Mouse (Mus musculus) midbrain, embryonic 15.5 days (tissue): ENCODE measurements around the gene Erlin1. TPM values are rescaled to one million over a fixed set of nuclear protein-coding genes. Genes with fewer than 3 reads are reported as not detected.

Experiments used
- ATAC-seq: fragments of 200-750 bp; cut with Nextera tagmentation; replicated peaks from 2 replicates; pipeline ENCODE4 v1.8.0; 2017; ENCODE audit warnings: moderate TSS enrichment
- H3K27ac ChIP-seq: fragments of 300-500 bp; sonication (generic); 2 replicates; pipeline ENCODE4 v1.5.1; 2015; ENCODE audit warnings: mild to moderate bottlenecking, inconsistent platforms
- H3K27me3 ChIP-seq: fragments of 300-500 bp; sonication (generic); replicated peaks from 2 replicates; pipeline ENCODE4 v1.6.1; 2015; ENCODE audit warnings: inconsistent platforms
- H3K36me3 ChIP-seq: fragments of 300-500 bp; sonication (generic); replicated peaks from 2 replicates; pipeline ENCODE4 v1.6.1; 2015; ENCODE audit warnings: inconsistent platforms
- H3K4me1 ChIP-seq: fragments of 300-500 bp; sonication (generic); 2 replicates; pipeline ENCODE4 v1.6.1; 2015; ENCODE audit warnings: inconsistent platforms
- H3K4me2 ChIP-seq: fragments of 300-500 bp; sonication (generic); 2 replicates; pipeline ENCODE4 v1.6.1; 2015; ENCODE audit warnings: inconsistent platforms, mild to moderate bottlenecking, moderate library complexity
- H3K4me3 ChIP-seq: fragments of 300-500 bp; sonication (generic); 2 replicates; pipeline ENCODE4 v1.5.1; 2015; ENCODE audit warnings: mild to moderate bottlenecking, inconsistent platforms
- H3K9ac ChIP-seq: fragments of 300-500 bp; sonication (generic); 2 replicates; pipeline ENCODE4 v1.6.1; 2015; ENCODE audit warnings: mild to moderate bottlenecking, inconsistent platforms
- H3K9me3 ChIP-seq: fragments of 300-500 bp; sonication (generic); 2 replicates; pipeline ENCODE4 v1.6.1; 2016; ENCODE audit warnings: inconsistent platforms
- WGBS: fragments of 180-500 bp; shearing (Covaris S2); methylation state at CpG from one replicate; pipeline ENCODE4 v1.1.7; 2015; ENCODE audit warnings: mixed read lengths; 5-methylcytosine and 5-hydroxymethylcytosine counted together
- polyA plus RNA-seq: library from polyadenylated mRNA; unstranded; fragments of >200 nt; fragmentation: Nextera tagmentation; extraction: Ambion mirVana; gene quantifications from 2 replicates; pipeline ENCODE4 v1.2.1, GENCODE M21; 2015

Erlin1 gene
- polyA plus RNA-seq: 22.6 and 23.3 TPM in 2 replicates

- Histone ChIP-seq H3K4me1 (peaks cover 23% of the 10 kb centered on the region), H3K27me3 (no peaks in the 10 kb centered on the region), H3K4me3 (peak within 1 kb of the TSS; percentile 96), H3K9me3 (no peaks in the 10 kb centered on the region), H3K4me2 (peak within 1 kb of the TSS; percentile 89), H3K27ac (peak within 1 kb of the TSS; percentile 83), H3K9ac (peak within 1 kb of the TSS; percentile 81), H3K36me3 (no peaks in the 10 kb centered on the region)
- ATAC-seq: peak; percentile 96
- WGBS: under 1% methylated on average over 75 of the region's 75 CpGs
These were observed at the start of gene Erlin1 for GRCm38 (mm10) chr19:44069121-44069913. TSS of gene Erlin1 (minus strand) at chr19:44069785.

- Histone ChIP-seq H3K9ac (no peak overlapping the region), H3K27me3 (no peaks in the 10 kb centered on the region), H3K4me1 (no peaks in the 10 kb centered on the region), H3K4me3 (no peak overlapping the region), H3K36me3 (peaks cover 57% of the 10 kb centered on the region), H3K9me3 (no peaks in the 10 kb centered on the region), H3K4me2 (no peak overlapping the region), H3K27ac (no peak overlapping the region)
- ATAC-seq: no peak
These were observed 48.2 kb upstream of the Erlin1 start for GRCm38 (mm10) chr19:44117793-44118192.

DNA sequence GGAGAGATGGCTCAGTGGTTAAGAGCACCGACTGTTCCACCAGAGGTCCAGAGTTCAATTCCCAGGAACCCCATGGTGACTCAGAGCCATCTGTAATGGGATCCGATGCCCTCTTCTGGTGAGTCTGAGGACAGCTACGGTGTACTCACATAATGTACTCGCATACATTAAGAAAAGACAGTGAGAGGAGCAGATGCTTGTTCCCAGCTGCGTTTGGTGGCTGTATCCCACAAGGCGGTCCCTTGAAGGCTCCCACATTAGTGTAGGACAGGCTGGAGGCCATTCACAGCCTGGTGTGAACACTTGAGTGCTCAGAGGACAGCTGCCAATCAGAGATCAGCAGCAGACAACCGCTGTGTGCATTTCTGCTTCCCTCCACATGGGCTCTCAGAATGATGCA, 42.1 kb upstream of the Erlin1 start:
- H3K36me3 ChIP-seq: peaks cover 41% of the 10 kb centered on the region
- no peak overlapping the region for H3K4me2 ChIP-seq
- ATAC-seq: no peak
- peaks cover 6% of the 10 kb centered on the region for H3K4me1 ChIP-seq
- H3K4me3 ChIP-seq: no peak overlapping the region
- H3K27me3 ChIP-seq: no peaks in the 10 kb centered on the region
- no peaks in the 10 kb centered on the region for H3K9me3 ChIP-seq
- no peak overlapping the region for H3K9ac ChIP-seq
- H3K27ac ChIP-seq: no peak overlapping the region
- WGBS: 48% methylated on average over 7 of the region's 7 CpGs

- Histone ChIP-seq H3K9ac (no peak overlapping the region), H3K9me3 (no peaks in the 10 kb centered on the region), H3K4me3 (no peak overlapping the region), H3K36me3 (peaks cover 37% of the 10 kb centered on the region), H3K27ac (no peak overlapping the region), H3K4me2 (no peak overlapping the region), H3K4me1 (peaks cover 20% of the 10 kb centered on the region), H3K27me3 (no peaks in the 10 kb centered on the region)
- ATAC-seq: no peak
- 91% methylated on average over 9 of the region's 9 CpGs for WGBS
These were observed 40.8 kb upstream of the Erlin1 start for GRCm38 (mm10) chr19:44110356-44110755.

DNA sequence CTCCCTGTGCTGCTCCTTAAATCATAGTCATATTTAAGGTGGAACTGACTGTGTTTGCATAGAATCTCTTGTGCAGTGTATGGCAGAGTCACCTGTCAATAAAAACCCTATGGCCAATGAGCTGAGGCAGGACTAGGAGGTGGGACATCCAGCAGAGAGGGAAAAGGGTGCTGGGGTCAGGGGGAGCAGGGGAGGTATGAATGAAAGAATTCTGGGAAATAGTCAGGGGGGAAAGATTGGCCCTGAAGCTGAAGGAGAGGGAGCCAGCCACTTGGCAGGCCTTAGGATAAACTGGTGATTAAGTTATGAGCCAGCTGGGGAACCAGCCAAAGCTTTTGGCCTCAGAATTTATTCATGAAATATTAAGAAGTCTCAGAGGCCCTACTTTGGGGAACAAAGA, 39.4 kb upstream of the Erlin1 start:
- ATAC-seq: no peak
- Histone ChIP-seq H3K9me3 (no peaks in the 10 kb centered on the region), H3K4me1 (peaks cover 27% of the 10 kb centered on the region), H3K9ac (no peak overlapping the region), H3K36me3 (peaks cover 25% of the 10 kb centered on the region), H3K27ac (no peak overlapping the region), H3K4me2 (no peak overlapping the region), H3K27me3 (no peaks in the 10 kb centered on the region), H3K4me3 (no peak overlapping the region)

- Histone ChIP-seq H3K27ac (peak overlapping the region; percentile 80), H3K4me3 (peak overlapping the region; percentile 89), H3K36me3 (peaks cover 19% of the 10 kb centered on the region), H3K4me1 (peaks cover 27% of the 10 kb centered on the region), H3K9me3 (no peaks in the 10 kb centered on the region), H3K4me2 (peak overlapping the region; percentile 65), H3K27me3 (no peaks in the 10 kb centered on the region), H3K9ac (peak overlapping the region; percentile 98)
- 29% methylated on average over 22 of the region's 22 CpGs for WGBS
- peak; percentile 26; the same call in 1 of the 2 replicates for ATAC-seq
These were observed 38.3 kb upstream of the Erlin1 start for GRCm38 (mm10) chr19:44107661-44108521.

DNA sequence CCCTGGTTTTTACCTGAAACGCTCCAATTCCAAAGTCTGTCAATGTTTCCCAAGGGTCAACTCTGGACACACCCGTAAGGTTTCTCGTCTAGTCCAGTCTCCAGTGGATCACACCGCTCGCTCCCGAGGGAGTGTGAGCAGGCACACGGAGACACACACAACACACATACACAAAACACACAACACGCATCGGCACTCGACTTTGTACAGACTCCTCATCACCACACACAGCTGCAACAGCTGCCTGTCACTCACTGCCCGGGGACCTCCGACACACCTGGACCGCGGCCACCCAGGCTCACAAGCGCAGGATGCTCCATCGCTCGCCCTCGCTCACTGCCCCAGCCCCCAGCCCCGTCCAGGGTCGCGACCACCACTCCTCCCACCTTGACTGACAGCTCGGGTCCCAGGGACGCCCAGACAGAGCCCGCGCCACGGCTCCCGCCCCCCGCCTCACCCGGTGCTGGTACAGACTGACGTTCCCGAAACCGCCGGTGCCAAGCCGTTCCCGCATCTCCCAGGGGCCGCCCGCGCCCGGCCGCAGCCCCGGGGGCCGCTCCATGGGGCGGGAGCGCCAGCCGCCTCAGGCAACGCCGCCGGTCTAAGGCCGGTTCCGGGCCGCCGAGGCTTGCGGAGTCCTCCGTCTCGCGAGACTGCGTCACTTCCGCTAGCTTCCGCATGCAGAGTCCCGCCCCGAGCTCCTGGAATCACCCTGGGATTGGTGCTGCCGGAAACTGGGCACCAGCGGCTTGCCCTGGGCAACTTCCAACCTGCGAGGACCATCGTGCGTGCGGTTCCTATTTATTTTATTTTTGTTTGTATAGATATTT, 37.5 kb upstream of the Erlin1 start, which contains the start of gene Chuk:
TSS of gene Chuk (minus strand) at position 650 of the 830 bp plus-strand sequence.
- peaks cover 27% of the 10 kb centered on the region for H3K4me1 ChIP-seq
- peak; percentile 99 for ATAC-seq
- 1% methylated on average over 67 of the region's 67 CpGs for WGBS
- H3K36me3 ChIP-seq: peaks cover 13% of the 10 kb centered on the region
- no peaks in the 10 kb centered on the region for H3K27me3 ChIP-seq
- H3K4me2 ChIP-seq: peak within 1 kb of the TSS; percentile 65
- H3K4me3 ChIP-seq: peak within 1 kb of the TSS; percentile 89
- peak within 1 kb of the TSS; percentile 98 for H3K9ac ChIP-seq
- H3K9me3 ChIP-seq: no peaks in the 10 kb centered on the region
- peak within 1 kb of the TSS; percentile 80 for H3K27ac ChIP-seq

DNA sequence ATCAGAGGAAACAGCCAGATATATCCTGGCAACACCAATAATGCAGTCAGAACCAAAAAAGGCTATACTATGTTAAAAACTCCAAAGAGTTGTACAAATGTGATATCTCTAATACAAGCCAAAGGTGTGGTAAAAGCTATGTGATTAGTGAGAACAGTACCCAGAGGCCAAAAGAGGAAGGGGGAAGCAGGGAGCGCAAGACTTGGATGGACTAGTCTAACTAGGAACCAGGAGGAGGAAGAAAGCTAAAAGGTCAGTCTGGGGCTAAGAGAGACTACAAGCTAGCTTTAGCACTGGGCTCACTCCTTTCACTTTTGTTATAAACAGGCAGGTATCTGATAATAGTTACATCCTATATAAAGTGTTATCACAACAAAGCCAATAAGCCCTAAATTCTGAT, 34.8 kb upstream of the Erlin1 start:
- Histone ChIP-seq H3K36me3 (no peaks in the 10 kb centered on the region), H3K9ac (no peak overlapping the region), H3K27me3 (no peaks in the 10 kb centered on the region), H3K27ac (no peak overlapping the region), H3K4me2 (no peak overlapping the region), H3K4me3 (no peak overlapping the region), H3K9me3 (no peaks in the 10 kb centered on the region), H3K4me1 (peaks cover 27% of the 10 kb centered on the region)
- 95% methylated on average over 1 of the region's 1 CpGs for WGBS
- no peak for ATAC-seq

DNA sequence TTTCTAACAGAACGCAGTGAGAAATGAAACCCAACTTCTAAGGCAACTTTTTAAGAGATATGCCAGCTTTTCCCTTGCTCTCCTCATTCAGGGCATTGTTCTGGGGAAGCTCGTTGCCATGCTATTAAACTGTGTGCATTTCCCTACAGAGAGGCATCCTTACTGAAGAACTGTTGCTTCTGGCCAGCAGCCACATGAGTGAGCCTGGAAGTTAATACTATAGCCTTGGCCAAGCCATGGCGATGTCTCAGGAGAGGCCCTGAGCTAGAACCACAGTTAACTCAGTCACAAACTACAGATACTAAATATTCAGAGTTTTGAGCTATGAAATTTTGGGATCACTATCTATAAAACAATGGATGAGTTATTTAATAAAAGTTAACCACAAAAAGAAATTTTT, 33.4 kb upstream of the Erlin1 start:
- Histone ChIP-seq H3K4me3 (no peak overlapping the region), H3K36me3 (no peaks in the 10 kb centered on the region), H3K9me3 (no peaks in the 10 kb centered on the region), H3K9ac (no peak overlapping the region), H3K4me2 (no peak overlapping the region), H3K4me1 (peaks cover 23% of the 10 kb centered on the region), H3K27ac (no peak overlapping the region), H3K27me3 (no peaks in the 10 kb centered on the region)
- ATAC-seq: no peak
- WGBS: 89% methylated on average over 3 of the region's 3 CpGs

- Histone ChIP-seq H3K4me1 (peaks cover 12% of the 10 kb centered on the region), H3K9me3 (no peaks in the 10 kb centered on the region), H3K9ac (no peak overlapping the region), H3K27me3 (no peaks in the 10 kb centered on the region), H3K27ac (no peak overlapping the region), H3K4me2 (no peak overlapping the region), H3K4me3 (no peak overlapping the region), H3K36me3 (peaks cover 10% of the 10 kb centered on the region)
- ATAC-seq: no peak
These were observed 31.3 kb upstream of the Erlin1 start for GRCm38 (mm10) chr19:44100840-44101239.

GRCm38 (mm10) chr19:44086278-44086677, 16.7 kb upstream of the Erlin1 start:
- H3K9ac ChIP-seq: no peak overlapping the region
- H3K36me3 ChIP-seq: peaks cover 40% of the 10 kb centered on the region
- H3K27ac ChIP-seq: no peak overlapping the region
- H3K4me1 ChIP-seq: no peaks in the 10 kb centered on the region
- no peak overlapping the region for H3K4me2 ChIP-seq
- no peaks in the 10 kb centered on the region for H3K9me3 ChIP-seq
- ATAC-seq: no peak
- H3K4me3 ChIP-seq: no peak overlapping the region
- WGBS: 10% methylated on average over 3 of the region's 3 CpGs
- no peaks in the 10 kb centered on the region for H3K27me3 ChIP-seq

DNA sequence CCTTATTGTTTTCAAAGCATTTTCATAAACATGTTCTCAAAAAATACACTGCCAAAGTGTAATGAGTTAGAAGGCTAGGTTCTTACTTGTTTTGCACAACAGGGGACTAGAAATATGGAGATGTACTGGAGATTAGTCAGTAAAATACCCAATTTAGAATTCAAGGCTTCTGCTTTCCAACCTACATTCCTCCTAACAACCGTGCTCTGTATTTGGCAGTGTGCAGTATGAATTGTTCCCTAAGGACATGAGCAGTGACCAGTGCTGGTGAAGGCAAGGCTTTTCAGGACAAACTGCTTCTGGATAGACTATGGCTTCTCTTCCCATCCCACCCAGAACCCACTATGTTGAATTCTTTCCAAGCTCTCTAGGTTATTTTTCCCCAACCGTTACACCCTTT, 11.3 kb upstream of the Erlin1 start:
- Histone ChIP-seq H3K27ac (no peak overlapping the region), H3K4me2 (no peak overlapping the region), H3K9ac (no peak overlapping the region), H3K9me3 (no peaks in the 10 kb centered on the region), H3K27me3 (no peaks in the 10 kb centered on the region), H3K36me3 (peaks cover 31% of the 10 kb centered on the region; the same call in 1 of the 2 replicates), H3K4me3 (no peak overlapping the region), H3K4me1 (no peaks in the 10 kb centered on the region)
- no peak for ATAC-seq
- 85% methylated on average over 2 of the region's 2 CpGs for WGBS
